In genomic region chr1:179804140-179804881, GRCm38 (mm10) we compare ENCODE assay signal across 1 mouse cellular context.
TF ChIP-seq lines count a peak whose summit lies in the region.

No protein-coding gene starts in this region.

TF ChIP-seq in ES-E14, 5 proteins besides CTCF, POLR2A, EP300 and RAD21 (continued from another document):
- no peak for TF ChIP-seq HCFC1 (IDR thresholded peaks at IDR 0.05; ENCODE audit: borderline replicate concordance, insufficient read depth, low read length)
